Mouse (Mus musculus): ENCODE results near the gene Grm2.

Grm2 gene

GRCm38 (mm10) chr9:106655884-106656720, at the start of gene Grm2:
TSS of gene Grm2 (minus strand) at chr9:106656082.
- DNase-seq = peak; percentile 56

- no peak for DNase-seq
Measured at GRCm38 (mm10) chr9:106692973-106693481, 37.1 kb upstream of the Grm2 start.

GRCm38 (mm10) chr9:106688834-106689233, 33.0 kb upstream of the Grm2 start:
- no peak for DNase-seq

GRCm38 (mm10) chr9:106686983-106687650, 31.2 kb upstream of the Grm2 start:
- DNase-seq = peak; percentile 78

- peak; percentile 86 for DNase-seq
Measured at GRCm38 (mm10) chr9:106685249-106686101, 29.6 kb upstream of the Grm2 start, which contains the start of gene Tex264. TSS of gene Tex264 (minus strand) at chr9:106685927.

- DNase-seq = no peak
Measured at GRCm38 (mm10) chr9:106684918-106685248, 29.0 kb upstream of the Grm2 start.

GRCm38 (mm10) chr9:106684093-106684872, 28.4 kb upstream of the Grm2 start:
- no peak for DNase-seq

- no peak for DNase-seq
Measured at GRCm38 (mm10) chr9:106681026-106681425, 25.1 kb upstream of the Grm2 start.

- no peak for DNase-seq
Measured at GRCm38 (mm10) chr9:106678242-106678641, 22.4 kb upstream of the Grm2 start.

GRCm38 (mm10) chr9:106677702-106678101, 21.8 kb upstream of the Grm2 start:
- DNase-seq = peak; percentile 2

- no peak for DNase-seq
Measured at GRCm38 (mm10) chr9:106676571-106676970, 20.7 kb upstream of the Grm2 start.

- no peak for DNase-seq
Measured at GRCm38 (mm10) chr9:106675965-106676364, 20.1 kb upstream of the Grm2 start.

- DNase-seq = peak; percentile 82
Measured at GRCm38 (mm10) chr9:106675480-106675879, 19.6 kb upstream of the Grm2 start.

- DNase-seq = no peak
Measured at GRCm38 (mm10) chr9:106673860-106674259, 18.0 kb upstream of the Grm2 start.

- DNase-seq = no peak
Measured at GRCm38 (mm10) chr9:106664856-106665255, 9.0 kb upstream of the Grm2 start.

GRCm38 (mm10) chr9:106664433-106664832, 8.6 kb upstream of the Grm2 start:
- DNase-seq = peak; percentile 56

GRCm38 (mm10) chr9:106663200-106663599, 7.3 kb upstream of the Grm2 start:
- no peak for DNase-seq

- DNase-seq = no peak
Measured at GRCm38 (mm10) chr9:106659935-106660334, 4.1 kb upstream of the Grm2 start.

GRCm38 (mm10) chr9:106659441-106659840, 3.6 kb upstream of the Grm2 start:
- DNase-seq = no peak

- no peak for DNase-seq
Measured at GRCm38 (mm10) chr9:106657592-106657991, 1.7 kb upstream of the Grm2 start.

GRCm38 (mm10) chr9:106656820-106657219, 938 bp upstream of the Grm2 start:
- DNase-seq = no peak

- DNase-seq = no peak
Measured at GRCm38 (mm10) chr9:106652720-106653119, 3.2 kb downstream of the Grm2 start.
